Mouse (Mus musculus): Measurements from ENCODE around the gene Zmynd10.

Zmynd10 gene

DNA sequence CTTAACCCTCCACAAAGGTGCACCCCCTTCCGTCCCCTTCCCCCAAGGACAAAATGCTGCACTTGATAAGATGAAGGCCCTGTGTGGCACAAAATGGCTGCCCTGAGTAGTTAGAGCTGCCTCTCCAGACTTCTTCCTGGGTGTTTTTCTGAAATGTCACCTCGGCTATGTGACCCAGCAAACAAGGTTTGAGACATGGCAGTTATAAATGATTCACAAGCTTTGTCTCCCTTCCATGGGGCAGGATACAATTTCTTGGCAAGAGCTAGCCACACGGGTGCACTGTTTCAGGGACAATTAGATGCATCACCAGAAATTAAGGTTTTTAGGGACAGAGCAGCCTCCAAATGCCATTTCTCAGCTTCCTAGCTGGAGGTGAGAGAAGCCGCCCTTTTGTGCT is 6.7 kb upstream of the Zmynd10 start:
- no peak for DNase-seq (ENCODE audit: low spot score in 2 of 2)

- DNase-seq (ENCODE audit: low spot score in 2 of 2) = no peak
Measured at GRCm38 (mm10) chr9:107541005-107541404, 6.1 kb upstream of the Zmynd10 start.

DNA sequence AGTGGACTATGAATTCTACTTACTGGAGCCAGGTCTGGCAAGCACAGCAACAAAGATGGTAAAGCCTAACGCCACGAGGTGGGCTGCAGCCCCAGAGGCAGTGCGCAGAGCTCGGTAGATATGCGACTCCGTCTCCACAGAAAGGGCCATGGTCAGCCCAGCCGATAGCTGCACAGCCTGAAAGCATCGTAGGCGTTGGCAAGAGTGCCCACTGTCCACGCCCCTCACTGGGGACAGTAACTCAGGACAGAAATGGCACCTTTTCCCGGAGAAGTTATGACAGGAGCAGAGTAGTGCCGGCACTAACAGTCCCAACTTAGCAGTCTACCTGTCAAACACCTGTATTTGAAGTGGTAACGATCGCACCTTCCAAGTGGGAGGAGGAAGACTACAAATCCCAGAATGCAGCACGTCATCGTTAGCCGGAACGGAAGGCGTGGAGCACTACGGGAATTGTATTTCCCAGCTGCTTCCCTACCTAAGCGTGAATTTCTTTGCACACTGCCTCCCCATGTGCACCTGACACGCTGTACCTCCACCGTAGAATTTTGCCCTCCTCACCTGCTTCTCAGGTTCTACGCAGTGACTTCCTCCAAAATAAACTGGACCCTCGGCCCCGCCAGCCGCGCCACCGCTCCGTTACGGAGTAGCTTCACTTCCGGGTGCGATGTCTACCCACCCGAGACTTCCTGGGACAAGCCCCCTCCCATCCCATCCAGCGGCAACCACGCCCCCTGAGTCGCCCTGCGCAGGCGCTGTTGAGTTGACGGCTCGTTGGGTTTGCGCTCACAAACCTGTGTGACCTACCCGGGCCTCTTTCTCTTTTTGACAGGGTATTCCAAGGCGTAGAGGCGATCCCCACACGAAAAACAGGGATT is 5.4 kb upstream of the Zmynd10 start, which contains the start of the genes Cyb561d2 and Nprl2:
Cyb561d2 (minus strand) TSS at position 720 of the 878 bp plus-strand sequence.
Nprl2 (plus strand) TSS at position 753 of the 878 bp plus-strand sequence.
- peak; percentile 89 to 92 for DNase-seq (ENCODE audit: low spot score in 2 of 2)

- no peak for DNase-seq (ENCODE audit: low spot score in 2 of 2)
Measured at GRCm38 (mm10) chr9:107542352-107542686, 4.8 kb upstream of the Zmynd10 start.

DNA sequence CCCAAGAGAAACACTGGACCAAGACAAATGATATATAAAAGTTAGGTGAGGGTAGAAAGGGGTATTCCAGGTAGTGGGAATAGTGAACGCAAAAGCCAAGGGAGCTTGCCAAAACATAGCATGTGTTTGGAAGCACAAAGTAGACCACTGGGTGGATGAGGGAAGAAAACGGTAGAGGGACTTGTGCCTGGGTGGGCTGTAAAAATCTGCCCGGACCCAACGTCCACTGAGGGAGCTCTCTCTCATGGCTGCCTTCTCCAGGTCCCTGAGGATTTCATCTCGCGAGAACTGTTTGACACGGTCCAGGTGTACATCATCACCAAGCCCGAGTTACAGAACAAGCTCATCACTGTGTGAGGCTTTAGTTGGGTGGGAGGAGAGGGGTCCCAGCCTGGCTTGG is 4.4 kb upstream of the Zmynd10 start:
- no peak for DNase-seq (ENCODE audit: low spot score in 2 of 2)

GRCm38 (mm10) chr9:107543299-107543698 is 3.8 kb upstream of the Zmynd10 start:
- no peak for DNase-seq (ENCODE audit: low spot score in 2 of 2)

DNA sequence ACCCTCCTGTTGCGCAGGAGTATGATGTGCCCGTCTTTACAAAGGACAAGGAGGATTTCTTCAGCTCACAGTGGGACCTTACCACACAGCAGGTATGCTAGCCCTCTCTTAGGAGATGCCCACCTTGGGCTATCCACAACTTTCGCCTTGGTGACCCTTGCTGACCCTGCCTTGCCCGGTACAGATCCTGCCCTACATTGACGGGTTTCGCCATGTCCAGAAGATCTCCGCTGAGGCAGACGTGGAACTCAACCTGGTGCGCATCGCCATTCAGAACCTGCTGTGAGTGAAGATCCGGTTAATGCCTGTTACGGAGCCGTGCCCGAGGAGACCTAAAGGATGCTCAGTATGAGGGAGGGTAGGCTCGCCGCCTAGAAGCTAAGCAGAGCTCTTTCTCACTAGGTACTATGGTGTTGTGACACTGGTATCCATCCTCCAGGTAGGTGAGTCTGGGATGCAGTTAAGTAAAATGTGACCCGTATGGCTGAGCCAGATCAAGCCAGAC is 2.9 kb upstream of the Zmynd10 start:
- DNase-seq (ENCODE audit: low spot score in 2 of 2) = no peak

GRCm38 (mm10) chr9:107544729-107545128 is 2.4 kb upstream of the Zmynd10 start:
- DNase-seq (ENCODE audit: low spot score in 2 of 2) = no peak

- DNase-seq (ENCODE audit: low spot score in 2 of 2) = no peak
Measured at GRCm38 (mm10) chr9:107545199-107545598, 1.9 kb upstream of the Zmynd10 start.

DNA sequence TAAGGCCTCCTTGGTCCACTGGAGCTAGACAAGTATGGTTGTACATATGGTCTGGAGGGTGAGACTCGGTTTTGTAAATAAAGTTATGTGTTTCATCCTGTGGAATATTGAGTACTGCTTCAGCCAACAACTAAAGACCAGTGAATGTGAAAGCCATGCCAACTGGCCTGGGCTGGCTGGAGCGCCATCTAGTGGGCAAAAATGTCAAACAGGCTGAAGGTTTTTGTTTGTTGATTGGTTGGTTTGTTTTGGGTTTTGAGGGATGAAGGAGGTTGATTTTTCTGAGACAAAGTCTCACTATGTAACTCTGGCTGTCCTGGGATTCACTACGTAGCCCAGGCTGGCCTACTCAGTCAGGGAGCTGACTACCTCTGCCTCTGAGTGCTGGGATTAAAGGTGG is 1.5 kb upstream of the Zmynd10 start:
- DNase-seq (ENCODE audit: low spot score in 2 of 2) = peak; percentile 79 to 95

- DNase-seq (ENCODE audit: low spot score in 2 of 2) = no peak
Measured at GRCm38 (mm10) chr9:107547957-107548356, 859 bp downstream of the Zmynd10 start.

- no peak for DNase-seq (ENCODE audit: low spot score in 2 of 2)
Measured at GRCm38 (mm10) chr9:107548820-107549219, 1.7 kb downstream of the Zmynd10 start.

DNA sequence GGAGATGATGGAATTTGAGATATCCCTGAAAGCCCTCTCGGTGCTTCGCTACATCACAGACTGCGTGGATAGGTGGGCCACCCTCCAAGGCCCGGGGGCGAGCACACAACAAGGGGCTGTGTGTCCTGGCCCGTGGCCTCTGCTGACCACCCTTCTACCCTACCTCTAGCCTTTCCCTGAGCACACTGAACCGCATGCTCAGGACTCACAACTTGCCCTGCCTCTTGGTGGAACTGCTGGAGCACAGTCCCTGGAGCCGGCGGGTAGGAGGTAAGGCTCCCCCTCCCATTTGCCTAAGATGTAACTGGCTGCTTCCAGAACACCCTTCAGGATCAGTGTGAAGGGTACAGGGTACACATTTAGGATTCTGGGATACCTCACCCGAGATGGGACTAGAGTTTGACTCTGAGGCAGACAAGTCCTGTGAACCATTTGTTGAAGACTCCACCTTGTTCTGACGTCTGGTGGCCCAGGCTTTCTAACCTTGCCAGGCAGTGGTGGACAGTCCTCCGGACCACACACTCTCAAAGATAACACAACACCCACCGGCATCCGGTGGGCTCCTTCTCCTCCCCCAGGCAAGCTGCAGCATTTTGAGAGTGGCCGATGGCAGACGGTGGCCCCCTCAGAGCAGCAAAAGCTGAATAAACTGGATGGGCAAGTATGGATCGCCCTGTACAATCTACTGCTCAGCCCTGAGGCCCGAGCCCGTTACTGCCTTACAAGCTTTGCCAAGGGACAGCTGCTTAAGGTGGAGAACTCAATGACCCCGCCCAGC is 2.4 kb downstream of the Zmynd10 start:
- DNase-seq (ENCODE audit: low spot score in 2 of 2) = no peak

- DNase-seq (ENCODE audit: low spot score in 2 of 2) = no peak
Measured at GRCm38 (mm10) chr9:107550491-107551116, 3.5 kb downstream of the Zmynd10 start.

DNA sequence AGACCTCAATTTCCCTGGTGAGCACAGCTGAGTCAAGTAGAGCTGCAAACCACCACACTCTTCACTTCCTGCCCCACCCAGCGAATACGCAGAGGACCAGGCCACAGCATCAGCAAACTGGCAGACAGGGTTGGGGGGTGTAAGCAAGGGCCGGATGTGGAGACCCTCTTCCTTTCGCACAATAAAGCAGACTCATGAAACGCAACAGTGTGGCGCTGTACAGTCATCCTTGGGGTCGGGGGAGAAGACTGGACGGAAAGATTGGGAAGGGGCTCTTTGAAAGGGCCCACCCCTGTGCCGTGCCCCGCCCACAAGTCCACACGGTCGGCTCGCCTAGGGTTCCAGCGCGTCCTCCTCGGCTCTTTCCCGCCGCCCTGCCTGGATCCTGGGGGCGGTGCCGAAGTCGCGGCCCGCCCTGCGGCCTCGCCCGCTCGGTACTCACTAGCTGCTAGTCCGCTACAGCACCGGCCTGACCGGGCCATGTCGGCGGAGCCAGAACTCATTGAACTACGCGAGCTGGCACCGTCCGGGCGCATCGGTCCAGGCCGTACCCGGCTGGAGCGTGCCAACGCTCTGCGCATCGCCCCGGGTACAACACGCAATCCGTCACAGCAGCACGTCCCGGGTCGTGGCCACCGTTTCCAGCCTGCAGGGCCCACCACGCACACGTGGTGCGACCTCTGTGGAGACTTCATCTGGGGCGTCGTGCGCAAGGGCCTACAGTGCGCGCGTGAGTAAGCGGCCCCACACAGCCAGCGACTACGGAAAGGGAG is 4.2 kb downstream of the Zmynd10 start, which contains the start of gene Rassf1:
Rassf1 (plus strand) TSS at position 439 of the 773 bp plus-strand sequence.
- peak; percentile 66 to 86 for DNase-seq (ENCODE audit: low spot score in 2 of 2)

DNA sequence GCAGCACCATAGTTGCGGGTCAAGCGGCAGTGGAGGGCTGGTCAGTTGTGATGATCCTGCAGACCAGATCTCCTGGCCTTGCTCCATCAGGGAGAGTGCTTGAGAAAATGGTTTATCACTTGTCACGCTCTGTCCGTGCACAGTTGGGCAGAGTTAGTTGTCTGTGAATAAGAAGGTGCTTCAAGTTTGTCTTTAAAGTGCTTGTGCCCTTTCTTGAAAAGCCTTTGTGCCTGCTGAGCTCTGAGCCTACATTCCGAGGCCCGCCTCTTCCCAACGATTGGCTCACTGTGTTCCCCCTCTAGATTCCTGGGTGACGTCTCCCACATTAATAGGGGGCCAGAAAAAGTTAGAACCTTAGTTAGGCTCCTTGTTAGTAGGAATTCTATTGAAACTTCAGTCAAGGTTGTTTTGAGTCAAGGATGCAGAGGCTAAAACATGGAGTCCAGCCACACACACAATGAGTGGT is 4.8 kb downstream of the Zmynd10 start:
- DNase-seq (ENCODE audit: low spot score in 2 of 2) = no peak

GRCm38 (mm10) chr9:107552690-107553393 is 5.7 kb downstream of the Zmynd10 start:
- DNase-seq (ENCODE audit: low spot score in 2 of 2) = no peak

- DNase-seq (ENCODE audit: low spot score in 2 of 2) = peak in 1 of 2 experiments; percentile 81
Measured at GRCm38 (mm10) chr9:107553541-107554318, 6.6 kb downstream of the Zmynd10 start.

- DNase-seq (ENCODE audit: low spot score in 2 of 2) = peak; percentile 95 to 96
Measured at GRCm38 (mm10) chr9:107554319-107554825, 7.3 kb downstream of the Zmynd10 start.
